Mouse (Mus musculus): ENCODE results near the gene Fstl1. TPM values are rescaled to one million over a fixed set of nuclear protein-coding genes. Genes with fewer than 3 reads are reported as not detected.

Gene Fstl1
- polyA plus RNA-seq, 1 experiment: 53.1 TPM

- Histone ChIP-seq H3K36me3 (ENCODE audit: control insufficient read depth, insufficient read depth, low read length, poor library complexity, severe bottlenecking) (no peaks in the 10 kb centered on the region; the same call in 1 of the 2 replicates), H3K27me3 (ENCODE audit: control insufficient read depth, insufficient read depth, low read length, poor library complexity, severe bottlenecking) (no peaks in the 10 kb centered on the region), H3K4me3 (ENCODE audit: low read depth, low read length) (no peak overlapping the region), H3K9me3 (replicated peaks; ENCODE audit: control insufficient read depth, insufficient read depth, low read length, poor library complexity, severe bottlenecking) (no peaks in the 10 kb centered on the region), H3K4me1 (ENCODE audit: control insufficient read depth, insufficient read depth, low read length) (no peaks in the 10 kb centered on the region), H3K27ac (ENCODE audit: insufficient read depth, low read length) (no peak overlapping the region), H3K9ac (ENCODE audit: low read depth, poor library complexity, severe bottlenecking) (no peak overlapping the region)
- no peak for TF ChIP-seq POLR2A (IDR thresholded peaks at IDR 0.05; ENCODE audit: insufficient read depth, low read length)
- TF ChIP-seq EP300 (IDR thresholded peaks at IDR 0.05; ENCODE audit: insufficient read depth, low read depth, low read length): no peak
- TF ChIP-seq CTCF (IDR thresholded peaks at IDR 0.05; ENCODE audit: low read depth, low read length): no peak
Measured at GRCm38 (mm10) chr16:37801097-37801496, 24.4 kb downstream of the Fstl1 start.

DNA sequence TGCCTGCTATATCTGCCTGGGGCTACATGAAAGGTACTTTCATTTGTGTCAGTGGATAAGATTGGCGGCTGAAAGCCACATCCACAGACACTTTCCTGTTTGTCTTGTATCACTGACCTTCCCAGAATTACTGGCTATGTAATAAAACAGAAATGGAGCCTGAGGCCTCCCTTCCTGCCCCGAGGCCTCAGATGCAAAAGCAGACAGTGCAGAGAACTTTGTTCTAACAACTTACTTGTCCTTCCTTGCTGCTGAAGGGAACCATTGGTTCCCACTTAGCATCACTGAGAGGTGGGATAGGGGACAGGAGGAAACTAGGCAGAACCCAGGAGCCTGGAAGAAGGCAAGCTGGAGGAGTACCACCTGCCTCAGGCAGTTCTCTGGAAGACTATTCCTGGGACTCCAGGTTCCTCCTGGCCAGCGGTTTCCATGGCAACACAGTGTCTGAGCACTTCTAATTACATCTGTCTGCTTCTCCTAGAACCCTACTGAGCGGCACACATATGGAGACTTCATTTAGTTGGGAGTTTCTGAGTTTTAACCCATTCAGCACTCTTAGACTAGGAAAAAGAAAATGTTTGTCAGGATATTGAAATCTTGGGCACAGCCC lies 26.1 kb downstream of the Fstl1 start:
- Histone ChIP-seq H3K4me3 (ENCODE audit: low read depth, low read length) (no peak overlapping the region), H3K4me1 (ENCODE audit: control insufficient read depth, insufficient read depth, low read length) (no peaks in the 10 kb centered on the region), H3K27ac (ENCODE audit: insufficient read depth, low read length) (no peak overlapping the region), H3K9me3 (replicated peaks; ENCODE audit: control insufficient read depth, insufficient read depth, low read length, poor library complexity, severe bottlenecking) (no peaks in the 10 kb centered on the region), H3K27me3 (ENCODE audit: control insufficient read depth, insufficient read depth, low read length, poor library complexity, severe bottlenecking) (no peaks in the 10 kb centered on the region), H3K9ac (ENCODE audit: low read depth, poor library complexity, severe bottlenecking) (no peak overlapping the region), H3K36me3 (ENCODE audit: control insufficient read depth, insufficient read depth, low read length, poor library complexity, severe bottlenecking) (no peaks in the 10 kb centered on the region; the same call in 1 of the 2 replicates)
- TF ChIP-seq CTCF (IDR thresholded peaks at IDR 0.05; ENCODE audit: low read depth, low read length): no peak
- TF ChIP-seq POLR2A (IDR thresholded peaks at IDR 0.05; ENCODE audit: insufficient read depth, low read length): no peak
- TF ChIP-seq EP300 (IDR thresholded peaks at IDR 0.05; ENCODE audit: insufficient read depth, low read depth, low read length): no peak

DNA sequence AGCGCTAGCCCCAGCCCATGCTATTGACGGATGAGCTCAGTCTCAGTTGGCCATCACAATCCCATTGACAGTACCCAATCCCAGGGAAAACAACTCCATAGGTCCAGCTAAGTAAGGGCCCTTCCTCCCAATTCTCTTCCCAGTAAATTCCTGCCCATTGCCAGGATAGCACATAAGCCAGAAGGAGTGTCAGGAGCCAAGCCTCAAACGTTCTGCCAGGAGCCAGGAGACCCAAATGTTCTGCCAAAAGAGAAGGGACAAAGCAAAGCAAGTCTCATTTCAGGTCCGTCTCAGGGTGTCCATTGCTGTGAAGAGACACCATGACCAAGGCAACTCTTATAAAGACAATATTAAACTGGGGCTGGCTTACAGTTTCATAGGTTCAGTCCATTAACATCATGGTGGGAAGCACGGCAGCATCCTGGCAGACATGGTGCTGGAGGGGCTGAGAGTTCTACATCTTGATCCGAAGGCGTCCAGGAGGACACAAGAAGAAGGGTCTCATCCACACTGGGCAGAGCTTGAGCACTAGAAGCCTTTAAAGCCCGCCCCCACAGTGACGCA lies 26.8 kb downstream of the Fstl1 start:
- Histone ChIP-seq H3K9me3 (replicated peaks; ENCODE audit: control insufficient read depth, insufficient read depth, low read length, poor library complexity, severe bottlenecking) (no peaks in the 10 kb centered on the region), H3K36me3 (ENCODE audit: control insufficient read depth, insufficient read depth, low read length, poor library complexity, severe bottlenecking) (no peaks in the 10 kb centered on the region; the same call in 1 of the 2 replicates), H3K27ac (ENCODE audit: insufficient read depth, low read length) (no peak overlapping the region), H3K9ac (ENCODE audit: low read depth, poor library complexity, severe bottlenecking) (no peak overlapping the region), H3K4me3 (ENCODE audit: low read depth, low read length) (no peak overlapping the region), H3K4me1 (ENCODE audit: control insufficient read depth, insufficient read depth, low read length) (no peaks in the 10 kb centered on the region), H3K27me3 (ENCODE audit: control insufficient read depth, insufficient read depth, low read length, poor library complexity, severe bottlenecking) (no peaks in the 10 kb centered on the region)
- TF ChIP-seq EP300 (IDR thresholded peaks at IDR 0.05; ENCODE audit: insufficient read depth, low read depth, low read length): no peak
- TF ChIP-seq CTCF (IDR thresholded peaks at IDR 0.05; ENCODE audit: low read depth, low read length): no peak
- no peak for TF ChIP-seq POLR2A (IDR thresholded peaks at IDR 0.05; ENCODE audit: insufficient read depth, low read length)

DNA sequence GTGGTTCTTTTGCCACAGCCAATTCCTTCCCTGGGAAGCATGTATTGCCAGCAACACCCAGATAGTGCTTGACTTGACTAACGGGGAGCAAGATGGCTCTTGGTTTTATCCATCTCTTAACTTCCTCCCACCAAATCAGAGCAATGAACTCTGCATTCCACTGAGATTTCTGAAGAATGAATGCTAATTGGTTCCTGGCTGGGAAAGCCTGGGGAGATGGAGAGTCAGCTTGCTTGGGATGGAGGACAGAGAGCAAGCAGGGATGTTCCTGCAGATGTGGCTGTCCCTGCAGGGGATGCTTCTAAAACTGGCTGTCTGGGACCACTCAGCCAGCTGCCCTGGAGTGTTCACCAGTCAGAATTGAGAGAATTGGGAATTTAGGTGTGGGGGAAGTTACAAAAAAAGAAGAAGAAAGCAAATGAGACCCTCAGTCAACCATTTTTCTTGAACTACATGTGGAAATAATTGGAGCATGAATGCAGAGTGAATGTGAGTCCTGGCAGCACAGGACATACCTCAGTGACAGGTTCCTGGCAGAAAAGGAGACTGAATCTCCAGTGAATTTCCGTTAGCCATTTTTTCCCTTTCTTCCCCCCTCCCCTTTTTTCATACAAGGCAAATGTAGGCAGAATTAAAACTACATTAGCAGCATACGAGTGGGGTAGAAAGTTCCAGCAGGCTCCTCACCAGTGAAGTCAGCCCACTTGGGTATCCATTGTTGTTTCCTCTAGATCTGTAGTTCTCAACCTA lies 29.2 kb downstream of the Fstl1 start:
- H3K27me3 ChIP-seq (ENCODE audit: control insufficient read depth, insufficient read depth, low read length, poor library complexity, severe bottlenecking): no peaks in the 10 kb centered on the region
- no peak overlapping the region for H3K4me3 ChIP-seq (ENCODE audit: low read depth, low read length)
- no peak overlapping the region for H3K9ac ChIP-seq (ENCODE audit: low read depth, poor library complexity, severe bottlenecking)
- TF ChIP-seq POLR2A (IDR thresholded peaks at IDR 0.05; ENCODE audit: insufficient read depth, low read length) (no peak), CTCF (IDR thresholded peaks at IDR 0.05; ENCODE audit: low read depth, low read length) (no peak), EP300 (IDR thresholded peaks at IDR 0.05; ENCODE audit: insufficient read depth, low read depth, low read length) (no peak)
- peaks cover 3% of the 10 kb centered on the region for H3K4me1 ChIP-seq (ENCODE audit: control insufficient read depth, insufficient read depth, low read length)
- H3K9me3 ChIP-seq (replicated peaks; ENCODE audit: control insufficient read depth, insufficient read depth, low read length, poor library complexity, severe bottlenecking): no peaks in the 10 kb centered on the region
- H3K27ac ChIP-seq (ENCODE audit: insufficient read depth, low read length): no peak overlapping the region
- H3K36me3 ChIP-seq (ENCODE audit: control insufficient read depth, insufficient read depth, low read length, poor library complexity, severe bottlenecking): no peaks in the 10 kb centered on the region; the same call in 1 of the 2 replicates

DNA sequence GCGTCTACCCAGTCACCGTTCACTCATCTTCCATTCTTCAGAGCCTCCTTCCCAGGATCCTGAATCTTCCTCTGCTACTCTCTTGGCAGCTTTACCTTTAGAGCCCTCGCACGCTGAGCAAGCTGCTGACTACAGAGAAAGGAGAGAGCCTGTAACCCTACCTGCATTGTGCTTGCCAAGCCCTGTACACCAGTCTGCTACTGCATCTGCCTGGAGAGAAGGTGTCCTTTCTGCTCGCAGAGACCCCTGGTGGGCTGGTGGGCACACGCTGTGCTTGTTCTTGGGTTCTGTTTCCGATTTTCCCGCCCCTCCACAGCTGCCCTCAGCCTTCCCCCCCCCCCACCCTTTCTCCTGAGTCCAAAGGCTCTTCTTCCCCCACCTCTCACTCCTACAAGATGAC lies 30.6 kb downstream of the Fstl1 start:
- no peaks in the 10 kb centered on the region for H3K9me3 ChIP-seq (replicated peaks; ENCODE audit: control insufficient read depth, insufficient read depth, low read length, poor library complexity, severe bottlenecking)
- TF ChIP-seq CTCF (IDR thresholded peaks at IDR 0.05; ENCODE audit: low read depth, low read length): no peak
- TF ChIP-seq EP300 (IDR thresholded peaks at IDR 0.05; ENCODE audit: insufficient read depth, low read depth, low read length): no peak
- no peak for TF ChIP-seq POLR2A (IDR thresholded peaks at IDR 0.05; ENCODE audit: insufficient read depth, low read length)
- no peak overlapping the region for H3K4me3 ChIP-seq (ENCODE audit: low read depth, low read length)
- H3K27ac ChIP-seq (ENCODE audit: insufficient read depth, low read length): no peak overlapping the region
- no peaks in the 10 kb centered on the region for H3K27me3 ChIP-seq (ENCODE audit: control insufficient read depth, insufficient read depth, low read length, poor library complexity, severe bottlenecking)
- H3K9ac ChIP-seq (ENCODE audit: low read depth, poor library complexity, severe bottlenecking): no peak overlapping the region
- H3K36me3 ChIP-seq (ENCODE audit: control insufficient read depth, insufficient read depth, low read length, poor library complexity, severe bottlenecking): no peaks in the 10 kb centered on the region
- H3K4me1 ChIP-seq (ENCODE audit: control insufficient read depth, insufficient read depth, low read length): peaks cover 3% of the 10 kb centered on the region
